Mouse (Mus musculus) kidney, embryonic 16.5 days (tissue): ENCODE measurements at regions not wholly inside any gene's neighbourhood (a gene's known extent, or its start where the extent isn't known, plus 50 kb on each side); places are given as distances from the start of the nearest gene placed in this dataset.

Experiments used
- ATAC-seq: fragments of 200-750 bp; cut with Nextera tagmentation; 2 replicates; pipeline ENCODE4 v1.8.0; 2017; ENCODE audit warnings: moderate TSS enrichment; ENCODE audit not compliant: low FRiP score, low TSS enrichment
- H3K27ac ChIP-seq: fragments of 300-500 bp; sonication (generic); 2 replicates; pipeline ENCODE4 v1.5.1; 2014; ENCODE audit warnings: low read length
- H3K27me3 ChIP-seq: fragments of 300-500 bp; sonication (generic); 2 replicates; pipeline ENCODE4 v1.6.1; 2014; ENCODE audit warnings: low read length, control low read depth, mixed read lengths; ENCODE audit not compliant: insufficient read depth
- H3K36me3 ChIP-seq: fragments of 300-500 bp; sonication (generic); 2 replicates; pipeline ENCODE4 v1.6.1; 2014; ENCODE audit warnings: low read length, control low read depth, mixed read lengths; ENCODE audit not compliant: insufficient read depth
- H3K4me1 ChIP-seq: fragments of 300-500 bp; sonication (generic); 2 replicates; pipeline ENCODE4 v1.6.1; 2014; ENCODE audit warnings: low read length, control low read depth, mixed read lengths; ENCODE audit not compliant: insufficient read depth
- H3K4me2 ChIP-seq: fragments of 300-500 bp; sonication (generic); replicated peaks from 2 replicates; pipeline ENCODE4 v1.6.1; 2014; ENCODE audit warnings: low read depth, low read length
- H3K4me3 ChIP-seq: fragments of 300-500 bp; sonication (generic); 2 replicates; pipeline ENCODE4 v1.5.1; 2014; ENCODE audit warnings: mild to moderate bottlenecking, low read length
- H3K9ac ChIP-seq: fragments of 300-500 bp; sonication (generic); replicated peaks from 2 replicates; pipeline ENCODE4 v1.6.1; 2014; ENCODE audit warnings: low read length
- H3K9me3 ChIP-seq: fragments of 300-500 bp; sonication (generic); 2 replicates; pipeline ENCODE4 v1.6.1; 2016; ENCODE audit warnings: low read length, control low read depth
- WGBS: fragments of 180-500 bp; shearing (Covaris S2); extraction: QIAGEN DNeasy Blood & Tissue Kit; methylation state at CpG from one replicate; pipeline ENCODE4 v1.1.7; 2014; 5-methylcytosine and 5-hydroxymethylcytosine counted together

DNA sequence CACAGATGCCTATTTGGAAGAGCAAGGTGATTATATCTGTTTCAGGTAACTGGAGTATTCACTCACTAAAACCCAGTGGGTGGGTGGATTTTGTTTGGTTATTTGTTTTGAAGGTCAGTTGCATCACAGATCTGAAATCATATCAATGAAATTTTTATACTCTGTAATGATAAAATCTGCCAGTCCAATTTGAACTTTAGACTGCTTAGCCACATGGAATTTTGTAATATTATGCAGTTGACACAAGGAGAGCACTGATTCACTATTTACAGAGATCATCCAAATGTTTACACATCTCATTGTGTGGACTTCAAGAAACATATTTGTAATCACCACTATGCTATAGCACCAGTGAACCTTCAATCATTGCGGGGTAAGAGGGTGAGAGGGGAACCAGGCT, 145.9 kb upstream of the Gm37988 start:
- Histone ChIP-seq H3K9ac (no peak overlapping the region), H3K9me3 (no peaks in the 10 kb centered on the region), H3K27me3 (no peaks in the 10 kb centered on the region), H3K27ac (no peak overlapping the region), H3K4me1 (no peaks in the 10 kb centered on the region), H3K36me3 (no peaks in the 10 kb centered on the region), H3K4me3 (no peak overlapping the region), H3K4me2 (no peak overlapping the region)
- ATAC-seq = no peak
- WGBS = 100% methylated on average over 1 of the region's 1 CpGs

DNA sequence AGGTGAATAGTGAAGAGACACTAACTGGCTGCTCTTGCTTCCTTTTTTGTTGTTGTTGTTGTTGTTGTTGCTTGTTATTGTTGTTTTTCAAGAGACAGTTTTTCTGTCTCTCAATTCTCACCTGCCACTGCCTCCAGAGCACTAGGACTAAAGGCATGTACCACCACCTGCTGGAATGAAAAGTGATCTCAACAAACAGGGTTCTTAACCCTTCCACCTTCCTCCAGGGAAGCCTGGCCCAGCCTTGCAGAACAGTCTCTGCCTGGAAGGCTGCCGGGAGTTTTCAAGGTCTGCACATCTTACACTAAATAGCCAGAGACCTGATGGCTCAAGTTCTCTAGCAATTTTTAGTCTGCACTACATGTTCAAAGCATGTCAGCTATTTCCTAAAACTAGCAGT, 138.0 kb upstream of the Gm37988 start:
- H3K27ac ChIP-seq = no peak overlapping the region
- no peak overlapping the region for H3K4me3 ChIP-seq
- H3K4me2 ChIP-seq = no peak overlapping the region
- H3K4me1 ChIP-seq = peaks cover 11% of the 10 kb centered on the region
- H3K9ac ChIP-seq = no peak overlapping the region
- no peak; the same call in 1 of the 2 replicates for ATAC-seq
- H3K9me3 ChIP-seq = no peaks in the 10 kb centered on the region
- 31% methylated on average over 1 of the region's 1 CpGs for WGBS
- H3K36me3 ChIP-seq = no peaks in the 10 kb centered on the region
- no peaks in the 10 kb centered on the region for H3K27me3 ChIP-seq

DNA sequence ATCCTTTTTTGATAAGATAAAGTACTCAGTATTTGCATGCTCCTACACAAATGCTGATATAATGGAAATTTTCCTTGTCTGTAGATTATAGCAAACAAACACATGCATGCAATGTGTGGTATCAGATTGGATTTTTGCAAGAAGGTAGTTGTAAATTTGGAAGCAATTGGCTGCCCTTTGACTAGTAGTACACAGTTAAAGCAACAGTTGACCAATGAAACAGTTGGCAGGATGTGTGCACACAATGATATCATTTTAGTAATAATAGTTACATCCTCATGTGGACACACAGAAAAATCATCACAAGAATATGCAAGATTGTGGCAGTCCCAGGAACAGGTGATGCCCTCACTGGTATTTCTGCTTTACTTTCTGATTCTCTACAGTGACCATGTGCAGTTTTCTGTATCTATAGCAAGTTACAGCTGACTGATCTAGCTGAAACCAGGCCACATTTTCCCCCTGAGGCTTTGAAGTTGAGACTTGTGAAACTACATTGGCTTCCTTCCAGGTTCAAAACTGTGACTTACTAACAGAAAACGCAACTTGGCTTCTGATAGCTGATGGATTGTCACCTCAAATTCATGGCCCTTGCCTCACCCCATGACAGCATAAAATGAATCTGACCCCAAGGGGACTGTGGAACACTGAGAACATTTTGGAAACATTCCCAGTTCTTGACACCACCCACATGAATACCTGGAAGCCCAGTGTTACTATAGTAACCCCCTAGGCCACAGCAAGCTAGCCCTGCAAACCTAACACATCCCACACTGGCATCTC, 136.3 kb upstream of the Gm37988 start:
- no peaks in the 10 kb centered on the region for H3K9me3 ChIP-seq
- H3K4me1 ChIP-seq = peaks cover 11% of the 10 kb centered on the region
- H3K36me3 ChIP-seq = no peaks in the 10 kb centered on the region
- H3K27me3 ChIP-seq = no peaks in the 10 kb centered on the region
- 21% methylated on average over 1 of the region's 1 CpGs for WGBS
- no peak overlapping the region for H3K9ac ChIP-seq
- H3K4me3 ChIP-seq = no peak overlapping the region
- ATAC-seq = peak; percentile 86
- H3K4me2 ChIP-seq = no peak overlapping the region
- H3K27ac ChIP-seq = peak overlapping the region; percentile 4; the same call in 1 of the 2 replicates

DNA sequence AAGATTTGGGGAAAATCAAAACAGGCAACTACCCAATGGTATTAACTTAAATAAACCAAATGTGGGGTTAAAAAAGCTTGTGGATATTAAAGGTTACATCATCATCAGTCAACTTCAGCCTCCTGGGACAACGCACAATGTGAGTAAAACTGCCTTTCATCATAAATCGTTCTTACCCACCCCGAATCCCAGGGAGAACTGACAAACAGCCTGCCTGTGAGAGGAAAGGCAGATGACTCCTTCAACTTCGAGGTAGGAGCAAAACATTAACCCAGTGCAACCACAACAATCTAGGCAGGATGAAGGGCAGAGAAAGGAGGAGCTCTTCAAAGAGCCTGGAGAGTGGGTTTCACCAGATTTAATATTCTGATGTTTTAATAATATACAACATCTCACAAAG, 135.3 kb upstream of the Gm37988 start:
- no peak overlapping the region for H3K9ac ChIP-seq
- H3K4me3 ChIP-seq = no peak overlapping the region
- no peaks in the 10 kb centered on the region for H3K9me3 ChIP-seq
- WGBS = 15% methylated on average over 4 of the region's 4 CpGs
- ATAC-seq = no peak
- no peak overlapping the region for H3K4me2 ChIP-seq
- no peak overlapping the region for H3K27ac ChIP-seq
- no peaks in the 10 kb centered on the region for H3K27me3 ChIP-seq
- H3K4me1 ChIP-seq = peaks cover 11% of the 10 kb centered on the region
- H3K36me3 ChIP-seq = no peaks in the 10 kb centered on the region

DNA sequence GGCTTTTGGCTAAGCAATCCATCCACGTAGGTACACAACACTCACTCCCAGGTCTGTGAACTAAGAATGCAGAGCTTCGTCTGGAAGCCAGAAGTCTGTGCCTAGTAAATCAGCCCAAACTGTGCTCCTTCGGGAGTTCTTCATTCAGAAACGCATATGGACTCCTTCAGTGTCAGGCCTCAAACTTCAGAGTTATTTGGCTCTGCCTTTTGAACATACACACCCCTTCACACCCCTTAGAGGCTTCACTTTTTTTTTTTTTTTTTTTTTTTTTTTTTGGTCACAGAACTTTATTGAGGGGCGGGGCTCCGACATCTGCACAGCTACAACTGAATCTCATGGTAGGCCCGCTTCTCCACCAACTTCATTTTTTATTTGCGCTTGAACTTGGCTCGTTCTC, 120.1 kb upstream of the Gm37988 start:
- Histone ChIP-seq H3K36me3 (no peaks in the 10 kb centered on the region), H3K9ac (no peak overlapping the region), H3K9me3 (no peaks in the 10 kb centered on the region), H3K27ac (no peak overlapping the region), H3K4me2 (no peak overlapping the region), H3K4me1 (no peaks in the 10 kb centered on the region), H3K4me3 (no peak overlapping the region), H3K27me3 (no peaks in the 10 kb centered on the region)
- WGBS = 76% methylated on average over 9 of the region's 9 CpGs
- peak; percentile 54; the same call in 1 of the 2 replicates for ATAC-seq

DNA sequence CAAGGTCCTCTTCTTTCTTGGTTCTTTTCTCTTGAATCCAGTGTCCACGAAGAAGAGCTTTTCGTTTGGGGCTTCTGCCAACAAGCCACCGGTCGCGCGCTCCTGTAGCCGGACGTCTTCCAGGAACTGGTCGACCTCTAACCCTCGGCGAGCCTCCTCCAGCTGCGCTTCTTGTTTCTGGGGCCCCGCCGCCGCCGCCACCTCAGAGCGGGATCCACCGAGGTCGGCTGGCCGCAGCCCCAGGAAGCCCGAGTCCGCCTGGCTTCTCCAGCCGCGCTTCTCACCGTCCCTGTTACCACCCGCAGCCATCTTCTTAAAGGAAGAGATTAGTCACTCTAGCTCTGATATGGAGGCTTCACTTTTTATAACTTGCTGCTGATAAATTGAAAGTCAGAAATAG, 118.6 kb upstream of the Gm37988 start:
- Histone ChIP-seq H3K36me3 (no peaks in the 10 kb centered on the region), H3K9me3 (no peaks in the 10 kb centered on the region), H3K4me2 (peak overlapping the region; percentile 51), H3K4me1 (no peaks in the 10 kb centered on the region), H3K27me3 (no peaks in the 10 kb centered on the region), H3K9ac (0 out of 2 replicates have a peak overlapping the region, but pooled peaks have one; percentile 22), H3K27ac (no peak overlapping the region), H3K4me3 (peak overlapping the region; percentile 27)
- ATAC-seq = no peak
- WGBS = 29% methylated on average over 26 of the region's 26 CpGs

DNA sequence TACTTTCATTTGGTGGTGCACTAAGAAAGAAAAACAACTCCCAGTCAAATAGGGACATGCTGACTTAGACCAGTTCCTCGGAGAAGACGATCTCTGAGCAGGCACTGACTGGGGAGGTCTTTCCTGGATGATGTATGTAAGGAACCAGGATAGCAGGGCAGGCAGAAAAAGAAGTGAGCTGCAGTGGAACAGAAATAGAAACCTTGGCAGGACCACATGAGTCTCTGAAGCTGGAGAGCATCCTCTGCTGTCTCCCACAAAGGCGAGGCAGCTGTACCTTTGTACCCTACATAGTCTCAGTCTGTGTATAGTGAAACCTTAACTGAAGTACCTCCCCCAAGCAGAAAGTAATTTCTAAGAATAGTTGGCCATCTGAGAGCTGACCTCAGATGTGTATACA, 104.4 kb upstream of the Gm37988 start:
- WGBS = 76% methylated on average over 3 of the region's 3 CpGs
- H3K36me3 ChIP-seq = no peaks in the 10 kb centered on the region
- H3K27me3 ChIP-seq = no peaks in the 10 kb centered on the region
- no peak overlapping the region for H3K4me2 ChIP-seq
- no peak for ATAC-seq
- no peaks in the 10 kb centered on the region for H3K4me1 ChIP-seq
- H3K9ac ChIP-seq = no peak overlapping the region
- no peak overlapping the region for H3K27ac ChIP-seq
- H3K4me3 ChIP-seq = no peak overlapping the region
- H3K9me3 ChIP-seq = no peaks in the 10 kb centered on the region

DNA sequence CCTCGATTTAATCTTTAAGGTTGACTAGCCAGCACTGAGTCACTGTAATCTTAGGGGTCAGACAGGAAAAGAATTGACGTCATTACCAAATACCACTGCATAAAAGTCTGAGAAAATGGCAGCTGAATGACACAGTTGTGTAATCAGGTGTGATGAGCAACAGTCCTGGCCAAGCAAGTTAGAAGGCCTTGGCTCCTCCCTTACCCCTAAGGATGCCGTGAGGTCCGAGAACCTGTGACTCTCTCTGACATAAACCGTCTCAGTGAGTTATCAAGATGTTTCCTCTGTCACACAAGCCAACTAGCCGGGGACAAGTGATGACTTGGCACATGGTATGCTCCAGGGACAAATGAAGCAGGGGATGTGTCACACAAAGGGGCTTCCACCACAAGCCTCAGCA, 101.5 kb upstream of the Gm37988 start:
- Histone ChIP-seq H3K9me3 (no peaks in the 10 kb centered on the region), H3K4me3 (no peak overlapping the region), H3K4me1 (no peaks in the 10 kb centered on the region), H3K27me3 (no peaks in the 10 kb centered on the region), H3K4me2 (no peak overlapping the region), H3K9ac (no peak overlapping the region), H3K27ac (no peak overlapping the region), H3K36me3 (no peaks in the 10 kb centered on the region)
- 57% methylated on average over 6 of the region's 6 CpGs for WGBS
- no peak for ATAC-seq

DNA sequence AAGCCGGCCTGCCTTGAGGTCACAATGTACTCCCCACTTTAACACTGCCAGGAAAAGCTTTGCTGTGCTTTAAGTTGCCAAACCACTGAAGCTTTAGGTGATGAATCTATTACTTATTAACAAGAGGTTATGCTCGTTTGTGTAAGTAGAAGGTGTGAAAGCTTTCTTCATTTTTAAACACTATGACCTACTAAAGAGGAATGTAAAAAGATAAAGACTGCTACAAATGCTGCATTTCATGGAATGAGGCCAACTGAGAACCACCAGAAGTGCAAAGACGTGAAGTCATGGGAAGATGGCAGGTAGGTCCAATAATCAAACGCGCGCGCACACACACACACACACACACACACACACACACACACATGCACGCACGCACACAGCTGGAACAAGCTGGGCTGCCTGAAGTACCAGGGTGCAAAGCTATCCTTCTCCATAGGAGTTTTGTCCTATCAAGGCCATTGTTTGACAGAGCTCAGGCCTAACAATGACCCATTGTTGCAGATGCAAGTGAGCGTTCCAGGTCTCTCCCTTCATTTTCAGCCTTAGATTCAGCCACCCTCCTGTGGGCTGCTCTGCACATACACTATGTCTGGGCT, 85.3 kb upstream of the Gm37988 start:
- Histone ChIP-seq H3K9ac (no peak overlapping the region), H3K4me3 (no peak overlapping the region), H3K9me3 (no peaks in the 10 kb centered on the region), H3K4me2 (no peak overlapping the region), H3K4me1 (no peaks in the 10 kb centered on the region), H3K27me3 (no peaks in the 10 kb centered on the region), H3K36me3 (no peaks in the 10 kb centered on the region), H3K27ac (no peak overlapping the region)
- WGBS = 82% methylated on average over 10 of the region's 10 CpGs
- ATAC-seq = peak; percentile 49
